Mouse (Mus musculus) midbrain, postnatal 0 days (tissue): ENCODE results near the gene Rab8b. TPM values are rescaled to one million over a fixed set of nuclear protein-coding genes. Genes with fewer than 3 reads are reported as not detected.
"Not testable (repeated sequence)": the region's sequence is repeated elsewhere in the genome, so short reads cannot be mapped to it uniquely, and the experiment has no call there.

ENCODE experiments used
- ATAC-seq: fragments of 200-750 bp; cut with Nextera tagmentation; 2 replicates; pipeline ENCODE4 v1.8.0; 2017; ENCODE audit warnings: moderate number of reproducible peaks, mild to moderate bottlenecking, moderate TSS enrichment, moderate library complexity; ENCODE audit not compliant: low FRiP score
- DNase-seq: peaks from one replicate; pipeline ENCODE4 v3.0.0-alpha.2; 2015; ENCODE audit warnings: low spot score
- H3K27ac ChIP-seq: fragments of 300-500 bp; sonication (generic); 2 replicates; pipeline ENCODE4 v1.5.1; 2014; ENCODE audit warnings: low read depth, mild to moderate bottlenecking, low read length, mixed read lengths
- H3K27me3 ChIP-seq: fragments of 300-500 bp; sonication (generic); 2 replicates; pipeline ENCODE4 v1.6.1; 2014; ENCODE audit warnings: low read length, control low read depth, mixed read lengths; ENCODE audit not compliant: insufficient read depth
- H3K36me3 ChIP-seq: fragments of 300-500 bp; sonication (generic); 2 replicates; pipeline ENCODE4 v1.6.1; 2014; ENCODE audit warnings: low read length, control low read depth, mixed read lengths; ENCODE audit not compliant: insufficient read depth
- H3K4me1 ChIP-seq: fragments of 300-500 bp; sonication (generic); 2 replicates; pipeline ENCODE4 v1.6.1; 2014; ENCODE audit warnings: mild to moderate bottlenecking, control low read depth, antibody characterized with exemption, low read length, mixed read lengths; ENCODE audit not compliant: insufficient read depth
- H3K4me2 ChIP-seq: fragments of 300-500 bp; sonication (generic); 2 replicates; pipeline ENCODE4 v1.6.1; 2014; ENCODE audit warnings: low read depth, mild to moderate bottlenecking, low read length, mixed read lengths; ENCODE audit not compliant: poor library complexity, severe bottlenecking
- H3K4me3 ChIP-seq: fragments of 300-500 bp; sonication (generic); 2 replicates; pipeline ENCODE4 v1.5.1; 2014; ENCODE audit warnings: low read depth, mild to moderate bottlenecking, low read length, moderate library complexity
- H3K9ac ChIP-seq: fragments of 300-500 bp; sonication (generic); replicated peaks from 2 replicates; pipeline ENCODE4 v1.6.1; 2014; ENCODE audit warnings: mild to moderate bottlenecking, low read length, moderate library complexity, mixed read lengths; ENCODE audit not compliant: poor library complexity, severe bottlenecking
- H3K9me3 ChIP-seq: fragments of 300-500 bp; sonication (generic); 2 replicates; pipeline ENCODE4 v1.6.1; 2016; ENCODE audit warnings: low read length, control low read depth
- CTCF ChIP-seq: IDR thresholded peaks from 2 replicates; pipeline ENCODE4 v1.5.1; 2016; ENCODE audit warnings: antibody characterized with exemption, mild to moderate bottlenecking
- WGBS: fragments of 180-500 bp; shearing (Covaris S2); extraction: QIAGEN DNeasy Blood & Tissue Kit; methylation state at CpG from one replicate; pipeline ENCODE4 v1.1.7; 2014; 5-methylcytosine and 5-hydroxymethylcytosine counted together
- polyA plus RNA-seq: library from polyadenylated mRNA; unstranded; fragments of >200 nt; fragmentation: Nextera tagmentation; extraction: Ambion mirVana; gene quantifications from 2 replicates; pipeline ENCODE4 v1.2.1, GENCODE M21; 2015
- total RNA-seq: library from RNA; depleted of rRNA; stranded (reverse); fragments of >200 nt; gene quantifications from 2 replicates; pipeline ENCODE4 v1.2.3, GENCODE M21; 2014

The Rab8b gene
- total and polyA plus RNA-seq, 2 experiments from 2014 or later, result 18.2 to 26.0 TPM

- Histone ChIP-seq H3K4me2 (no peak overlapping the region), H3K9me3 (no peaks in the 10 kb centered on the region), H3K27ac (no peak overlapping the region), H3K4me3 (no peak overlapping the region), H3K9ac (no peak overlapping the region), H3K27me3 (no peaks in the 10 kb centered on the region), H3K36me3 (no peaks in the 10 kb centered on the region), H3K4me1 (no peaks in the 10 kb centered on the region)
- ATAC-seq (no peak), DNase-seq (no peak)
- WGBS, result 70% methylated on average over 5 of the region's 6 CpGs
- TF ChIP-seq CTCF, result no peak
These were observed 21.6 kb downstream of the Rab8b start for GRCm38 (mm10) chr9:66897851-66898250.

DNA sequence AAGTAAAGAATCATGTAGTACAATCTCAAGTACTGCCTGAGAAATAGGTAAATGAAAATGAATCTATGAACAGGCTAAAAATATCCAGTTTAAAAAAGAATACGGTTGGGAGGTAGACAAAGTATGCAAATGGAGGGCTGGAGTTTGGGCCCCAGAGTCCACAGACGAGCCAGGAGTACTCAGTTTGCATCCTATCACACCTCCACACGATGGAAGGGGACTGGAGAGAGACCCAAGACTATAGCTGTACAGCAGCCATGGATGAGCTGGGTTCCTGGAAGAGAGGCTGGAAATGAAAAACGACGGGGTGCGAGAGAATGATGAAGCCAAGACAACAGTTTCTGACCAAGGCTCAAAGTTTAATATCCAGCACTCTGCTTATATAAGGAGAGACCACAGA, 22.5 kb downstream of the Rab8b start:
- ATAC-seq, result no peak
- no peak overlapping the region for H3K9ac ChIP-seq
- H3K9me3 ChIP-seq, result no peaks in the 10 kb centered on the region
- no peak overlapping the region for H3K4me3 ChIP-seq
- H3K4me2 ChIP-seq, result no peak overlapping the region
- no peaks in the 10 kb centered on the region for H3K27me3 ChIP-seq
- 67% methylated on average over 6 of the region's 6 CpGs for whole genome bisulfite sequencing
- no peak overlapping the region for H3K27ac ChIP-seq
- TF ChIP-seq CTCF, result no peak
- H3K36me3 ChIP-seq, result no peaks in the 10 kb centered on the region
- no peak for DNase-seq
- H3K4me1 ChIP-seq, result no peaks in the 10 kb centered on the region

DNA sequence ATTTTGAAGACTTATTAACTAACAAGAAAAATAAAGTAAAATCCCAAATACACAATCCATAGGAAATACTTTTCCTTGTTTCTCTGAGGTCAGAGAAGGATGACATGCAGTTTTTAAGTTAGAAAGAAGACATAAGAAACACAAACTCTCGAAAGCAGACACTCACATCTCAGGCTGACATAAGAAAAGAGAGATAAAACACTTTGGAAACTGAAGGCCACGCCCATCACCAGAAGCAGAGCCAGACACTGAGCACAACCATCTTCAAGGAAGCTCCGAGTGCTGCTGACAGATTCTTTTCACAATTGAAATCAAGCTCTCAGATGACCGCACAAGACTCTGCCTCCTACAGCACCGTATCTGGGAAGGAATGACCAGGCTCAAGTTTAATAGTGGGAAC, 23.5 kb downstream of the Rab8b start:
- no peak for TF ChIP-seq CTCF
- Histone ChIP-seq H3K27me3 (no peaks in the 10 kb centered on the region), H3K4me3 (no peak overlapping the region), H3K9ac (no peak overlapping the region), H3K4me2 (no peak overlapping the region), H3K36me3 (no peaks in the 10 kb centered on the region), H3K9me3 (no peaks in the 10 kb centered on the region), H3K27ac (no peak overlapping the region), H3K4me1 (no peaks in the 10 kb centered on the region)
- DNase-seq, result no peak
- no peak for ATAC-seq
- 73% methylated on average over 5 of the region's 5 CpGs for WGBS

DNA sequence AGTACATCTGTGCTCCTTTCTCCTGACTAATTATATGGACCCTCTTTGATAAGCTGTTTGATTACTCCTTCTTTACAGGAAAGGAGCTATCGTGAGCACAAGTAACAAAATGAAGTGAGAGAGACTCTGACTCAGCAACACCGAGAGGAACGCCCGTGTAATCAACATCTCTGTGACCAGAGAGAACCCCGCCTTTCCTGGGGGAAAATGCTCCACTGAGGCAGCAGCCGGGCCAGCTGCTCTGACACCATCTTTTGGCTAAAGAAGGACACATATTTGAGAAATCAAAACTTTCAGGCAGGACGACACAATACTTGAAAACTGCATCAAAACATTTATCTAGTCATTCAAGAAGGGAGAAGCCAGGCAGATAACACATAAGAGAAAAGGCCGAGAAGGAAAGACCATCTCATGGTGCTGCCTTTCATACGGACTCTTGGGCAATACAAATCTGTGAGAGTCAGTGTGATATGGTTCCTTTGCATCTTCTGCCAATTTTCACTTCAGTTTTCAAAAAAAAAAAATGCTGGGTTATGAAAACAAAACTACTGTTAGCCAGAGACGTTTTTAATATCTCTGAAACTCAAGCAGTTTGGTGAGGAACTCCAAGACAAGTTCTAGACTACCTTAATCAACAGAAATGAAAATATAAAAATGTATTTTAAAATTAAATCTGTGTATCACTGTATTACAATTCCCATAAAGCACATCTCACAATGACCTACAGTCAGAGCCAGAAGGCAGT, 24.3 kb downstream of the Rab8b start:
- Histone ChIP-seq H3K4me2 (no peak overlapping the region), H3K27me3 (no peaks in the 10 kb centered on the region), H3K27ac (no peak overlapping the region), H3K36me3 (no peaks in the 10 kb centered on the region), H3K9ac (no peak overlapping the region), H3K9me3 (no peaks in the 10 kb centered on the region), H3K4me3 (no peak overlapping the region), H3K4me1 (no peaks in the 10 kb centered on the region)
- 85% methylated on average over 10 of the region's 10 CpGs for WGBS
- DNase-seq (no peak), ATAC-seq (no peak)
- no peak for TF ChIP-seq CTCF

DNA sequence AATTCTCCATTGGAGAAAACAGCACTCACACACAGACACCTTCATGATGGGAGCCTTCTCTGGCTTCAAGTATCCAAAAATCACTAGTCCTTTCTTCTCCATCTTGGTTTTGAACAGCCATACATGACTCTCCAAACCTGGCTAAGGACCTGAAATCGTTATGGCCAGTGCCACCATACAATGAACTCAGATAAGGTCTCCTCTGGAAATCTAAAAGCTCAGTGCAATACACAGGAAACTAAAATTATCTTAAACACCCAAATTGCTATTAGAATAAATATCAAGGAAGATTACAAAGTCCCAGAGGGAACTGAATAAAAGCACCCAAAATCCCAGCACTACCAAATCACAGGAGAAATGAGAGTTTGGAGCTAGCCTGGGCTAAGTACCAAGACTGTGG, 25.1 kb downstream of the Rab8b start:
- no peak for TF ChIP-seq CTCF
- DNase-seq (no peak), ATAC-seq (no peak)
- Histone ChIP-seq H3K4me3 (no peak overlapping the region), H3K4me1 (no peaks in the 10 kb centered on the region), H3K4me2 (no peak overlapping the region), H3K9ac (no peak overlapping the region), H3K27ac (no peak overlapping the region), H3K36me3 (no peaks in the 10 kb centered on the region), H3K9me3 (no peaks in the 10 kb centered on the region), H3K27me3 (no peaks in the 10 kb centered on the region)
- WGBS, result 100% methylated on average over 1 of the region's 1 CpGs

GRCm38 (mm10) chr9:66892456-66892855, 27.0 kb downstream of the Rab8b start:
- H3K9me3 ChIP-seq, H3K4me2 ChIP-seq, H3K4me3 ChIP-seq, ATAC-seq, H3K27ac ChIP-seq, H3K4me1 ChIP-seq, H3K9ac ChIP-seq, H3K27me3 ChIP-seq, H3K36me3 ChIP-seq, DNase-seq: not testable (repeated sequence)
- WGBS, result 97% methylated on average over 4 of the region's 4 CpGs
